Mouse (Mus musculus) MEL (cell line): Measurements from ENCODE around the gene Igf1r.

ENCODE experiments used
- CTCF ChIP-seq, 3 experiments: IDR thresholded peaks in 2 of 3; conservative IDR thresholded peaks in 1 of 3; 2 replicates each; pipeline ENCODE4 v1.5.1; 2011 to 2012; ENCODE audit warnings: low read length in 3 of 3, low read depth in 2 of 3, mild to moderate bottlenecking in 2 of 3, improper control_type of control experiment in 1 of 3, inconsistent platforms in 1 of 3, mixed read lengths in 1 of 3, moderate library complexity in 1 of 3; ENCODE audit not compliant: control insufficient read depth in 1 of 3, insufficient read depth in 1 of 3, poor library complexity in 1 of 3, severe bottlenecking in 1 of 3
- EP300 ChIP-seq, 2 experiments: IDR thresholded peaks; 2 replicates each; pipeline ENCODE4 v1.6.1; 2011; ENCODE audit warnings: improper control_type of control experiment in 2 of 2, low read length in 2 of 2, low read depth in 1 of 2, mild to moderate bottlenecking in 1 of 2
- GATA1 ChIP-seq: IDR thresholded peaks from 2 replicates; pipeline ENCODE4 v1.6.1; 2011; ENCODE audit warnings: low read depth, low read length, improper control_type of control experiment
- HCFC1 ChIP-seq: IDR thresholded peaks from 2 replicates; pipeline ENCODE4 v1.6.1; 2012; ENCODE audit warnings: low read depth, mild to moderate bottlenecking, inconsistent platforms, low read length, improper control_type of control experiment, moderate library complexity
- MAX ChIP-seq: IDR thresholded peaks from 2 replicates; pipeline ENCODE4 v1.6.1; 2011; ENCODE audit warnings: low read length, improper control_type of control experiment
- MAZ ChIP-seq: IDR thresholded peaks from 2 replicates; pipeline ENCODE4 v1.6.1; 2012; ENCODE audit warnings: low read depth, mild to moderate bottlenecking, inconsistent platforms, low read length, improper control_type of control experiment
- MEF2A ChIP-seq: IDR thresholded peaks from 2 replicates; pipeline ENCODE4 v1.6.1; 2014; ENCODE audit warnings: low read depth, mild to moderate bottlenecking, inconsistent platforms, low read length, improper control_type of control experiment; ENCODE audit not compliant: poor library complexity, insufficient replicate concordance, severe bottlenecking; ENCODE audit errors: extremely low read depth
- MXI1 ChIP-seq: IDR thresholded peaks from 2 replicates; pipeline ENCODE4 v1.6.1; 2011; ENCODE audit warnings: mild to moderate bottlenecking, low read depth, low read length, improper control_type of control experiment
- POLR2A ChIP-seq, 2 experiments: IDR thresholded peaks; 2 replicates each; pipeline ENCODE4 v1.6.1; 2011 to 2012; ENCODE audit warnings: low read length in 2 of 2, mild to moderate bottlenecking in 2 of 2, control low read depth in 1 of 2, improper control_type of control experiment in 1 of 2, low read depth in 1 of 2, moderate library complexity in 1 of 2; ENCODE audit not compliant: control insufficient read depth in 1 of 2, insufficient read depth in 1 of 2, poor library complexity in 1 of 2
- TBP ChIP-seq: IDR thresholded peaks from 2 replicates; pipeline ENCODE4 v1.8.0; 2011; ENCODE audit warnings: low read depth, low read length, improper control_type of control experiment
- UBTF ChIP-seq: IDR thresholded peaks from 2 replicates; pipeline ENCODE4 v1.6.1; 2012; ENCODE audit warnings: low read depth, mild to moderate bottlenecking, inconsistent platforms, low read length, improper control_type of control experiment, moderate library complexity, borderline replicate concordance; ENCODE audit not compliant: insufficient read depth

GRCm38 (mm10) chr7:68022188-68022587, 69.6 kb downstream of the Igf1r start:
- TF ChIP-seq CTCF (IDR thresholded peaks at IDR 0.05 in 2 of 3, conservative IDR thresholded peaks at IDR 0.05 in 1 of 3; ENCODE audit: control insufficient read depth in 1 of 3, insufficient read depth in 1 of 3, low read depth in 2 of 3, low read length in 3 of 3, poor library complexity in 1 of 3, severe bottlenecking in 1 of 3) = no peak
- no peak for TF ChIP-seq MAX
- TF ChIP-seq MEF2A = no peak
- TF ChIP-seq EP300 (IDR thresholded peaks at IDR 0.05; ENCODE audit: low read depth in 1 of 2, low read length in 2 of 2) = no peak
- no peak for TF ChIP-seq MXI1
- no peak for TF ChIP-seq MAZ
- no peak for TF ChIP-seq POLR2A (IDR thresholded peaks at IDR 0.05; ENCODE audit: control insufficient read depth in 1 of 2, insufficient read depth in 1 of 2, low read depth in 1 of 2, low read length in 2 of 2, poor library complexity in 1 of 2)
- no peak for TF ChIP-seq GATA1
- TF ChIP-seq TBP = no peak
- TF ChIP-seq UBTF = no peak
- TF ChIP-seq HCFC1 = no peak
